Mouse (Mus musculus): Measurements from ENCODE around the gene Mrps14. TPM values are rescaled to one million over a fixed set of nuclear protein-coding genes. Genes with fewer than 3 reads are reported as not detected.

Gene Mrps14
- polyA plus RNA-seq, 1 experiment = 13.0 TPM

GRCm38 (mm10) chr1:160217898-160218297 is 22.9 kb downstream of the Mrps14 start:
- H3K27me3 ChIP-seq (ENCODE audit: control insufficient read depth, insufficient read depth, low read length) = no peaks in the 10 kb centered on the region
- H3K4me1 ChIP-seq (ENCODE audit: control insufficient read depth, insufficient read depth, insufficient read length) = no peaks in the 10 kb centered on the region
- no peaks in the 10 kb centered on the region; the same call in 1 of the 2 replicates for H3K36me3 ChIP-seq (ENCODE audit: control insufficient read depth, insufficient read depth, low read length)
- H3K4me3 ChIP-seq (ENCODE audit: extremely low read depth, insufficient read depth, insufficient read length) = no peak overlapping the region
- no peak overlapping the region for H3K27ac ChIP-seq (ENCODE audit: insufficient read depth, low read length)
- 92% methylated on average over 3 of the region's 3 CpGs for WGBS
- DNase-seq (ENCODE audit: low read depth in 1 of 2, low spot score in 2 of 2) = no peak
- no peak for TF ChIP-seq CTCF (IDR thresholded peaks at IDR 0.05; ENCODE audit: extremely low read depth, insufficient read depth, insufficient read length, insufficient replicate concordance)
- TF ChIP-seq POLR2A (IDR thresholded peaks at IDR 0.05; ENCODE audit: low read depth, low read length) = no peak

GRCm38 (mm10) chr1:160224093-160224492 is 29.1 kb downstream of the Mrps14 start:
- Histone ChIP-seq H3K4me3 (ENCODE audit: extremely low read depth, insufficient read depth, insufficient read length) (no peak overlapping the region), H3K36me3 (ENCODE audit: control insufficient read depth, insufficient read depth, low read length) (peaks cover 17% of the 10 kb centered on the region), H3K27ac (ENCODE audit: insufficient read depth, low read length) (no peak overlapping the region), H3K4me1 (ENCODE audit: control insufficient read depth, insufficient read depth, insufficient read length) (no peaks in the 10 kb centered on the region), H3K27me3 (ENCODE audit: control insufficient read depth, insufficient read depth, low read length) (no peaks in the 10 kb centered on the region)
- TF ChIP-seq POLR2A (IDR thresholded peaks at IDR 0.05; ENCODE audit: low read depth, low read length) = no peak
- TF ChIP-seq CTCF (IDR thresholded peaks at IDR 0.05; ENCODE audit: extremely low read depth, insufficient read depth, insufficient read length, insufficient replicate concordance) = no peak
- DNase-seq (ENCODE audit: low read depth in 1 of 2, low spot score in 2 of 2) = no peak
- WGBS = 95% methylated on average over 2 of the region's 2 CpGs

- H3K27ac ChIP-seq (ENCODE audit: insufficient read depth, low read length) = no peak overlapping the region
- no peak for DNase-seq (ENCODE audit: low read depth in 1 of 2, low spot score in 2 of 2)
- H3K27me3 ChIP-seq (ENCODE audit: control insufficient read depth, insufficient read depth, low read length) = no peaks in the 10 kb centered on the region
- TF ChIP-seq POLR2A (IDR thresholded peaks at IDR 0.05; ENCODE audit: low read depth, low read length) (no peak), CTCF (IDR thresholded peaks at IDR 0.05; ENCODE audit: extremely low read depth, insufficient read depth, insufficient read length, insufficient replicate concordance) (no peak)
- peaks cover 23% of the 10 kb centered on the region for H3K36me3 ChIP-seq (ENCODE audit: control insufficient read depth, insufficient read depth, low read length)
- H3K4me1 ChIP-seq (ENCODE audit: control insufficient read depth, insufficient read depth, insufficient read length) = no peaks in the 10 kb centered on the region
- no peak overlapping the region for H3K4me3 ChIP-seq (ENCODE audit: extremely low read depth, insufficient read depth, insufficient read length)
- 90% methylated on average over 4 of the region's 4 CpGs for WGBS
Measured at GRCm38 (mm10) chr1:160227196-160227595, 32.2 kb downstream of the Mrps14 start.

- no peaks in the 10 kb centered on the region for H3K27me3 ChIP-seq (ENCODE audit: control insufficient read depth, insufficient read depth, low read length)
- H3K4me1 ChIP-seq (ENCODE audit: control insufficient read depth, insufficient read depth, insufficient read length) = no peaks in the 10 kb centered on the region
- H3K27ac ChIP-seq (ENCODE audit: insufficient read depth, low read length) = no peak overlapping the region
- DNase-seq (ENCODE audit: low read depth in 1 of 2, low spot score in 2 of 2) = no peak
- peaks cover 23% of the 10 kb centered on the region for H3K36me3 ChIP-seq (ENCODE audit: control insufficient read depth, insufficient read depth, low read length)
- H3K4me3 ChIP-seq (ENCODE audit: extremely low read depth, insufficient read depth, insufficient read length) = no peak overlapping the region
- TF ChIP-seq CTCF (IDR thresholded peaks at IDR 0.05; ENCODE audit: extremely low read depth, insufficient read depth, insufficient read length, insufficient replicate concordance) (no peak), POLR2A (IDR thresholded peaks at IDR 0.05; ENCODE audit: low read depth, low read length) (no peak)
Measured at GRCm38 (mm10) chr1:160227850-160228249, 32.8 kb downstream of the Mrps14 start.

GRCm38 (mm10) chr1:160231013-160231412 is 36.0 kb downstream of the Mrps14 start:
- WGBS = 69% methylated on average over 4 of the region's 4 CpGs
- TF ChIP-seq CTCF (IDR thresholded peaks at IDR 0.05; ENCODE audit: extremely low read depth, insufficient read depth, insufficient read length, insufficient replicate concordance) (no peak), POLR2A (IDR thresholded peaks at IDR 0.05; ENCODE audit: low read depth, low read length) (no peak)
- Histone ChIP-seq H3K4me1 (ENCODE audit: control insufficient read depth, insufficient read depth, insufficient read length) (0 out of 2 replicates have a peak, but pooled peaks cover 2% of the 10 kb centered on the region), H3K4me3 (ENCODE audit: extremely low read depth, insufficient read depth, insufficient read length) (no peak overlapping the region), H3K27ac (ENCODE audit: insufficient read depth, low read length) (no peak overlapping the region), H3K27me3 (ENCODE audit: control insufficient read depth, insufficient read depth, low read length) (no peaks in the 10 kb centered on the region), H3K36me3 (ENCODE audit: control insufficient read depth, insufficient read depth, low read length) (peaks cover 11% of the 10 kb centered on the region; the same call in 1 of the 2 replicates)
- DNase-seq (ENCODE audit: low read depth in 1 of 2, low spot score in 2 of 2) = no peak

- no peak for TF ChIP-seq CTCF (IDR thresholded peaks at IDR 0.05; ENCODE audit: extremely low read depth, insufficient read depth, insufficient read length, insufficient replicate concordance)
- Histone ChIP-seq H3K4me1 (ENCODE audit: control insufficient read depth, insufficient read depth, insufficient read length) (0 out of 2 replicates have a peak, but pooled peaks cover 2% of the 10 kb centered on the region), H3K27me3 (ENCODE audit: control insufficient read depth, insufficient read depth, low read length) (no peaks in the 10 kb centered on the region), H3K4me3 (ENCODE audit: extremely low read depth, insufficient read depth, insufficient read length) (no peak overlapping the region), H3K36me3 (ENCODE audit: control insufficient read depth, insufficient read depth, low read length) (peaks cover 11% of the 10 kb centered on the region), H3K27ac (ENCODE audit: insufficient read depth, low read length) (no peak overlapping the region)
- WGBS = 96% methylated on average over 3 of the region's 3 CpGs
- DNase-seq (ENCODE audit: low read depth in 1 of 2, low spot score in 2 of 2) = no peak
Measured at GRCm38 (mm10) chr1:160232113-160232512, 37.1 kb downstream of the Mrps14 start.

GRCm38 (mm10) chr1:160233921-160234320 is 38.9 kb downstream of the Mrps14 start:
- Histone ChIP-seq H3K4me3 (ENCODE audit: extremely low read depth, insufficient read depth, insufficient read length) (no peak overlapping the region), H3K27me3 (ENCODE audit: control insufficient read depth, insufficient read depth, low read length) (no peaks in the 10 kb centered on the region), H3K27ac (ENCODE audit: insufficient read depth, low read length) (peak overlapping the region; percentile 85), H3K4me1 (ENCODE audit: control insufficient read depth, insufficient read depth, insufficient read length) (0 out of 2 replicates have a peak, but pooled peaks cover 2% of the 10 kb centered on the region), H3K36me3 (ENCODE audit: control insufficient read depth, insufficient read depth, low read length) (peaks cover 18% of the 10 kb centered on the region)
- no peak for TF ChIP-seq CTCF (IDR thresholded peaks at IDR 0.05; ENCODE audit: extremely low read depth, insufficient read depth, insufficient read length, insufficient replicate concordance)
- TF ChIP-seq POLR2A (IDR thresholded peaks at IDR 0.05; ENCODE audit: low read depth, low read length) = no peak
- DNase-seq (ENCODE audit: low read depth in 1 of 2, low spot score in 2 of 2) = peak; percentile 53 to 54
